Mouse (Mus musculus): ENCODE data around the gene Gsta3. TPM values are rescaled to one million over a fixed set of nuclear protein-coding genes. Genes with fewer than 3 reads are reported as not detected.
A peak's percentile ranks its signal among the peaks of the same experiment; 100 is the strongest.

Gsta3 gene
- polyA plus RNA-seq, 1 experiment from 2014 or later, result 0.31 TPM

DNA sequence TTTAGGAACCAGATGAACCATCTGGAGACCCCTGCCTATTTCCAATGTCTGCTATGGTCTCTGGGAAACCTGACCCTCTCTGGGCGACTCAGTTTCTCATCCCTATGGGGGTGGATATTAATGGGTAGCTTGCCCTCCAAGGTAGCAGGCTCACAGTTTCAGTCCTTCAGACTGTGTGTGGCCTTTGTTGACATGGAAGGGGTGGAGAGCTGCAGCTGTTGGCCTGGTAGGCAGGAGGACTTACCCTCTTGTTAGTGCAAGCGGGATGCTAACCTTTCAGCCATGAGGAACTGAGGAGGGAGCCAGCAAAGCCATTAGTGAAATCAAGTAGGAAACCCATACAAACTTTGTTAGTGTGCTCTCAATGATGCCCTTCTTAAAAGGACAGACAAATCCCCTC, 10.0 kb upstream of the Gsta3 start:
- Histone ChIP-seq H3K9me3 (ENCODE audit: control insufficient read depth, low read length) (no peaks in the 10 kb centered on the region), H3K27ac (ENCODE audit: low read depth, low read length) (no peak overlapping the region), H3K9ac (ENCODE audit: low read depth, low read length) (no peak overlapping the region), H3K4me2 (replicated peaks; ENCODE audit: low read depth, low read length) (no peak overlapping the region), H3K4me3 (ENCODE audit: low read depth, low read length) (no peak overlapping the region), H3K36me3 (ENCODE audit: control insufficient read depth, insufficient read depth, low read length) (no peaks in the 10 kb centered on the region), H3K27me3 (ENCODE audit: control insufficient read depth, insufficient read depth, low read length) (no peaks in the 10 kb centered on the region), H3K4me1 (replicated peaks; ENCODE audit: control insufficient read depth, insufficient read depth, low read length) (no peaks in the 10 kb centered on the region)
- WGBS, result 76% methylated on average over 2 of the region's 2 CpGs
- DNase-seq (ENCODE audit: low spot score) (no peak), ATAC-seq (ENCODE audit: low FRiP score) (0 out of 2 replicates have a peak, but pooled peaks have one; percentile 25)

DNA sequence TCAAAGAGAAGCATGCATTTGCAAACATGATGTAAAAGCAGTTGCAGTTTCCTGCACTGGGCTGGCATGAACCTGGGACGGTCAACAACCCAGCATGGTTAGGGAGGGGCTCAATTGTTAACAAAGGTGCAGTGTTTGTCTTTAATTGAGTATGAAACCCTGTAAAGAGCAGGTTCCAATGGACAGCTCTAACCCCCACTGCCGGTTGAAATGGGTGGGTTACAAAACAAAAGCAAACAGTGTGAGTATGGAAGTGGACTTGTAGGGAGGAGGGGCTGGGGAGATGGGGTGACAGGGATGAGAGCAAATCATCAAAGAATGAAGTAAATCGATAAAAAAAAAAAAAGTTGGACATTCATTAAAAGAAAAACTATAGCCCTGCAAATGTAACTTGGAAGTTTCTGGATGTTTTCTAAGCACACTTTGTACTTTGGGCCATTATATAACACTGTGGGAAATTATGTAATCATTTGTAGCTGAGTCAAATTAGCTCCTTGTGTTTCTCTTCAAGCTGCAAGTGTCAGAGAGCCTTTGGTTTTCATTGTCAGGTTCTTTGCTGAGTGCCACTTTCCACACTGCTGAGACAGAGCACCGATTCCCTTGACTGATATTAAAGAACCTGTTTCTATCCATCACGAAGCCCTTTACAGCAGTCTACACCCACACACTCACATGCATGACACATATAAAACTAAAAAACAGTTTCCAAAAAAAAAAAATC, 8.5 kb upstream of the Gsta3 start:
- H3K9me3 ChIP-seq (ENCODE audit: control insufficient read depth, low read length), result no peaks in the 10 kb centered on the region
- no peak overlapping the region for H3K9ac ChIP-seq (ENCODE audit: low read depth, low read length)
- H3K4me1 ChIP-seq (replicated peaks; ENCODE audit: control insufficient read depth, insufficient read depth, low read length), result no peaks in the 10 kb centered on the region
- no peaks in the 10 kb centered on the region for H3K36me3 ChIP-seq (ENCODE audit: control insufficient read depth, insufficient read depth, low read length)
- no peak for DNase-seq (ENCODE audit: low spot score)
- no peak for ATAC-seq (ENCODE audit: low FRiP score)
- 57% methylated on average over 5 of the region's 5 CpGs for WGBS
- H3K27me3 ChIP-seq (ENCODE audit: control insufficient read depth, insufficient read depth, low read length), result no peaks in the 10 kb centered on the region
- no peak overlapping the region for H3K4me2 ChIP-seq (replicated peaks; ENCODE audit: low read depth, low read length)
- H3K27ac ChIP-seq (ENCODE audit: low read depth, low read length), result no peak overlapping the region
- no peak overlapping the region for H3K4me3 ChIP-seq (ENCODE audit: low read depth, low read length)

DNA sequence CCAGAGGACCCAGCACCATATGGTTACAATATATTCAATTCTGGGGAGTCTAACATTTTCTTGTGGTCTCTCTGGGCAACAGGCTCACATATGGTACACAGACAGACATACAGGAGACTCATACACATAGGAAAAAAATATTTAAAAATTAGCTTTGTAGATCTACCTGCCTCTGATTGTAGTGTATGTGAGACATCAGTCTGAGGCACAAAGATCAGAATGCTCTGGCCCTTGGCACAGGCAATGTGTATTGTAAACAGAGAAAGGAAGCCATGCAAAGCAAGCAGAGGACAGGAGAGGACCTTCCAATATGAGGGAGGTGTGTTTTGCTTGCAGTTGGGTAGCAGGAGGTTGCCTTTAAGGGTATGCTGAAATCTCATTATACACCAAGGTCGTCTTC, 7.9 kb upstream of the Gsta3 start:
- H3K27ac ChIP-seq (ENCODE audit: low read depth, low read length), result no peak overlapping the region
- no peaks in the 10 kb centered on the region for H3K4me1 ChIP-seq (replicated peaks; ENCODE audit: control insufficient read depth, insufficient read depth, low read length)
- H3K9ac ChIP-seq (ENCODE audit: low read depth, low read length), result no peak overlapping the region
- WGBS, result 67% methylated on average over 1 of the region's 1 CpGs
- H3K9me3 ChIP-seq (ENCODE audit: control insufficient read depth, low read length), result no peaks in the 10 kb centered on the region
- H3K4me3 ChIP-seq (ENCODE audit: low read depth, low read length), result no peak overlapping the region
- H3K27me3 ChIP-seq (ENCODE audit: control insufficient read depth, insufficient read depth, low read length), result no peaks in the 10 kb centered on the region
- H3K4me2 ChIP-seq (replicated peaks; ENCODE audit: low read depth, low read length), result no peak overlapping the region
- no peaks in the 10 kb centered on the region for H3K36me3 ChIP-seq (ENCODE audit: control insufficient read depth, insufficient read depth, low read length)
- ATAC-seq (ENCODE audit: low FRiP score), result no peak
- no peak for DNase-seq (ENCODE audit: low spot score)

DNA sequence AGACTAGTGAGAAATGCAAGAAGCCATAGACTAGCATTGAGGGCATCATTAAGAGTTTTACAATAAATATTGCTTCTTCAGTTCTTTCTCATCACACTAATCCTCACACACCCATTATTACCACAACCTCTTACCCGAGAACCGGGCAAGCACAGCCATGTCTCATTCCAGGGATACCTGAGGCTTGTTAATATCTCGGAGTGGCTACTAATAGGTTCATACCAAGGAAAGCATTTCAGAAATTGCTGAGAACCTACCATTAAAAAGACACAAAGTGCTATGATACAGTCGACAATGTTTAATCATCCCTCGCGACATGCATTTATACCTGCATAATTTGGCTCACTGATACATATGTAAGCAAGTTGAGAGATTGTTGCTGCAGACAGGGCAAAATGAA, 5.0 kb upstream of the Gsta3 start:
- Histone ChIP-seq H3K9ac (ENCODE audit: low read depth, low read length) (no peak overlapping the region), H3K4me2 (replicated peaks; ENCODE audit: low read depth, low read length) (no peak overlapping the region), H3K4me1 (replicated peaks; ENCODE audit: control insufficient read depth, insufficient read depth, low read length) (no peaks in the 10 kb centered on the region), H3K9me3 (ENCODE audit: control insufficient read depth, low read length) (no peaks in the 10 kb centered on the region), H3K27me3 (ENCODE audit: control insufficient read depth, insufficient read depth, low read length) (no peaks in the 10 kb centered on the region), H3K36me3 (ENCODE audit: control insufficient read depth, insufficient read depth, low read length) (no peaks in the 10 kb centered on the region), H3K4me3 (ENCODE audit: low read depth, low read length) (no peak overlapping the region), H3K27ac (ENCODE audit: low read depth, low read length) (no peak overlapping the region)
- ATAC-seq (ENCODE audit: low FRiP score) (no peak), DNase-seq (ENCODE audit: low spot score) (no peak)
- WGBS, result 95% methylated on average over 6 of the region's 6 CpGs

DNA sequence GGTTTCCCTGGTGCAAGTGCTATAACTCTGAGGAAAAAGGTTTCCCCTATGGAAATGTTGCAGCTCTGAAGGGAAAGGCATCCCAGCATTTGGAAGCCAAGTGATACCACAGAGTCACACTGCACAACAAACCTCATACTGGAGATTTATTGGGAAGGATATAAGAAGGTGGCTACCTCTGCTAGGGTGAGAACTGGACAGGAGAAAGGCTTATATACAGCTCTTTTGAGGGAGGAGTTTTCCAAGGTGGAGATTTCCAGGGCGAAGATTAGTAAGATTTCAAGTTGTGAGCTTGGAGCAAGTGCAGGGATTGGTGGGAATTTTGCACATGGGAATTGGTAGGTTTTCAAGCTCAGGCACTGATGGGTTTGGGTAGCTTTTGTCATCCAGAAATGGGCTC, 707 bp downstream of the Gsta3 start:
- 86% methylated on average over 1 of the region's 1 CpGs for WGBS

DNA sequence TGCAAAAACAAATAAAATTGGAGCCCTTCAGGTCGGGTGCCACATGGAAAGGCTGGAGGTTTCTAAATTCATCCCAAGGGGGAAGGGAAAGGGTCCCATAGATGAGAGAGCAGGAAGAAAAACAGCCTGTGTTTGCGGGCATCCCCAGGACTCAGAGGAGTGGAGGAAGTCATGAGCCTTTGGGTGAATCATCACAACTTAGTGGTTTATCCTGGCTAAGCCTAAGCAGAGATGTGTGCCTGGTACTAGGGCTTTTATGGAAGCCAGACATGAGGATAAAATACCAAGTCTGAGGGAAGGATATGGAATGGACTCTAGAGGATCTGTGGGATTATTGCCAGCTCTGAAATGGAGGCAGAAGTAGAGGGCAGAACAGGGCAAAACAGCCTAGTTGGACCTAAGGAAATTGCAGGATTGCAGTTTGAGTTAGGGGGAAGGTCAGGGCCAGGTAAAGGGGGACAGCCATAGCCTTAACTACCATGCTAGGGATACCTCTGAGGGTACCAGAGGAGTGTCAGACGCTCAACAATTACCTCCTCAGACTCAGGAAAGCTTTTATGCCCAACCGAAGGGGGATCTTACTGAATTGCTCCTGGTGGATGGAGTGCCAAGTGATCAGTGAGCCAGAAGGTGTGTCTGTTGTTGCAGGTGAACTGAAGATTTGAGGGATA, 4.0 kb downstream of the Gsta3 start:
- DNase-seq (ENCODE audit: low spot score) (no peak), ATAC-seq (ENCODE audit: low FRiP score) (no peak)
- no peaks in the 10 kb centered on the region for H3K36me3 ChIP-seq (ENCODE audit: control insufficient read depth, insufficient read depth, low read length)
- H3K9me3 ChIP-seq (ENCODE audit: control insufficient read depth, low read length), result no peaks in the 10 kb centered on the region
- H3K27me3 ChIP-seq (ENCODE audit: control insufficient read depth, insufficient read depth, low read length), result no peaks in the 10 kb centered on the region
- H3K9ac ChIP-seq (ENCODE audit: low read depth, low read length), result no peak overlapping the region
- no peak overlapping the region for H3K4me3 ChIP-seq (ENCODE audit: low read depth, low read length)
- H3K27ac ChIP-seq (ENCODE audit: low read depth, low read length), result no peak overlapping the region
- no peaks in the 10 kb centered on the region for H3K4me1 ChIP-seq (replicated peaks; ENCODE audit: control insufficient read depth, insufficient read depth, low read length)
- 71% methylated on average over 4 of the region's 4 CpGs for WGBS
- no peak overlapping the region for H3K4me2 ChIP-seq (replicated peaks; ENCODE audit: low read depth, low read length)

More for the DNA sequence above, 707 bp downstream of the Gsta3 start:
- Histone ChIP-seq H3K36me3 (ENCODE audit: control insufficient read depth, insufficient read depth, low read length) (no peaks in the 10 kb centered on the region), H3K4me1 (replicated peaks; ENCODE audit: control insufficient read depth, insufficient read depth, low read length) (no peaks in the 10 kb centered on the region), H3K27me3 (ENCODE audit: control insufficient read depth, insufficient read depth, low read length) (no peaks in the 10 kb centered on the region), H3K4me3 (ENCODE audit: low read depth, low read length) (no peak overlapping the region), H3K27ac (ENCODE audit: low read depth, low read length) (no peak overlapping the region), H3K9me3 (ENCODE audit: control insufficient read depth, low read length) (no peaks in the 10 kb centered on the region), H3K4me2 (replicated peaks; ENCODE audit: low read depth, low read length) (no peak overlapping the region), H3K9ac (ENCODE audit: low read depth, low read length) (no peak overlapping the region)
- no peak for DNase-seq (ENCODE audit: low spot score)
- ATAC-seq (ENCODE audit: low FRiP score), result no peak

DNA sequence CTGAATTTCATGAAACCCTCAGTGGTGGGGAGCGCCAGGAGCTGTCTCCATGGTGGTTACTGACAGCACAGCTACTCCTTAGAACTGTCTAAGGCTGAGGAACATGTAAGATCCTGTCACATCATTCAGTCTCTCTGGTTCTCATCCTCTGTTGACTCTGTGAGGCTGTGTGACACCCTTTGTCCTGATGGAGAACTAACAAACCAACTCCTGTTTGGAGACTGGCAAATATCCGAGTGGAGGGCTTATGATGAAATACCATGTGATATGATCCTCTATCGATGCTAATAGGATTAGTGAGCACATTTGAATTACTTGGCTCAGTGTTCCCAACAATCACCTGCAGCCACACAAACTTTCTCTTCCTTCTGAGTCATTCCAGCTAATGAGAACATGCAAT, 5.7 kb downstream of the Gsta3 start:
- Histone ChIP-seq H3K9me3 (ENCODE audit: control insufficient read depth, low read length) (no peaks in the 10 kb centered on the region), H3K27me3 (ENCODE audit: control insufficient read depth, insufficient read depth, low read length) (no peaks in the 10 kb centered on the region), H3K9ac (ENCODE audit: low read depth, low read length) (no peak overlapping the region), H3K4me2 (replicated peaks; ENCODE audit: low read depth, low read length) (no peak overlapping the region), H3K36me3 (ENCODE audit: control insufficient read depth, insufficient read depth, low read length) (no peaks in the 10 kb centered on the region), H3K27ac (ENCODE audit: low read depth, low read length) (no peak overlapping the region), H3K4me1 (replicated peaks; ENCODE audit: control insufficient read depth, insufficient read depth, low read length) (no peaks in the 10 kb centered on the region), H3K4me3 (ENCODE audit: low read depth, low read length) (no peak overlapping the region)
- DNase-seq (ENCODE audit: low spot score) (no peak), ATAC-seq (ENCODE audit: low FRiP score) (no peak)
- WGBS, result 87% methylated on average over 3 of the region's 3 CpGs

DNA sequence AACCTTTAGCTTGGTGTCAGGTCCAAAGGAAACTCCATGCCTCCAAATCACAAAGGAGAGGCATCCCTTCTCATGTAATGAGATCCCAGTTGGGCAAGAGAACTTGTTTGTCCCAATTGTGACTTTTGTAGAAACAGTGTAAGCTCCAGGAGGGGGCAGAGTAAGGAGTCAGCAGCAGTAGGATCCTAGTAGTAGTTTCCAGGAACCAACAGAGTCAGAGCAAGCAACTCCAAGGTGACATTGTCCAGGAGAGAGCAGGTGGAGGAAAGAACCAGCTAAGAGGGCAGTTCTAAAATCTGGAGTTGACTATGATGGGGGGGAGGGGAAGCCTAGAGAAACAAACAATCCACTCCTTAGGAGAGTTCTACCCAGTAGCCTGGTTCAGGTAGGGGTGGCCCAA, 7.5 kb downstream of the Gsta3 start:
- H3K27ac ChIP-seq (ENCODE audit: low read depth, low read length), result no peak overlapping the region
- H3K36me3 ChIP-seq (ENCODE audit: control insufficient read depth, insufficient read depth, low read length), result no peaks in the 10 kb centered on the region
- no peak for ATAC-seq (ENCODE audit: low FRiP score)
- no peaks in the 10 kb centered on the region for H3K27me3 ChIP-seq (ENCODE audit: control insufficient read depth, insufficient read depth, low read length)
- H3K4me1 ChIP-seq (replicated peaks; ENCODE audit: control insufficient read depth, insufficient read depth, low read length), result no peaks in the 10 kb centered on the region
- H3K9me3 ChIP-seq (ENCODE audit: control insufficient read depth, low read length), result no peaks in the 10 kb centered on the region
- no peak overlapping the region for H3K9ac ChIP-seq (ENCODE audit: low read depth, low read length)
- DNase-seq (ENCODE audit: low spot score), result no peak
- no peak overlapping the region for H3K4me2 ChIP-seq (replicated peaks; ENCODE audit: low read depth, low read length)
- no peak overlapping the region for H3K4me3 ChIP-seq (ENCODE audit: low read depth, low read length)

All from hindbrain, embryonic 11.5 days (tissue).